Mouse (Mus musculus) cerebellum, adult 2 months (tissue): Measurements from ENCODE around the gene Pkn1.

Experiments
- CTCF ChIP-seq: fragments of 200-500 bp; IDR thresholded peaks from 2 replicates; pipeline ENCODE4 v1.5.1; 2011; ENCODE audit warnings: low read depth, mild to moderate bottlenecking, control low read depth, low read length, moderate library complexity, borderline replicate concordance; ENCODE audit not compliant: insufficient read depth
- POLR2A ChIP-seq: fragments of 200-500 bp; IDR thresholded peaks from 2 replicates; pipeline ENCODE4 v1.6.1; 2011; ENCODE audit warnings: low read length, control low read depth, borderline replicate concordance; ENCODE audit not compliant: insufficient read depth

GRCm38 (mm10) chr8:83719693-83720092, 20.7 kb upstream of the Pkn1 start:
- TF ChIP-seq CTCF: no peak
- no peak for TF ChIP-seq POLR2A
